Mouse (Mus musculus) adrenal gland, postnatal 36 days (tissue): ENCODE results near the gene Trim27. TPM values are rescaled to one million over a fixed set of nuclear protein-coding genes. Genes with fewer than 3 reads are reported as not detected.

Experiments used
- DNase-seq, 2 experiments: peaks; one replicate each; pipeline ENCODE4 v3.0.0; 2021; ENCODE audit warnings: mixed read lengths in 1 of 2
- total RNA-seq, 2 experiments: library from RNA; stranded (reverse); gene quantifications; 2 replicates each; pipeline ENCODE4 v1.2.3; 2021

Gene Trim27
- total RNA-seq, 2 experiments from 2014 or later, result 53.3 to 58.8 TPM

- DNase-seq, result peak; percentile 63 to 67
These were observed 6.8 kb upstream of the Trim27 start for GRCm38 (mm10) chr13:21172241-21173027.

- DNase-seq, result peak; percentile 89 to 94
These were observed 6.2 kb upstream of the Trim27 start for GRCm38 (mm10) chr13:21173072-21173471.

- DNase-seq, result no peak
These were observed 2.5 kb upstream of the Trim27 start for GRCm38 (mm10) chr13:21176733-21177132.

DNA sequence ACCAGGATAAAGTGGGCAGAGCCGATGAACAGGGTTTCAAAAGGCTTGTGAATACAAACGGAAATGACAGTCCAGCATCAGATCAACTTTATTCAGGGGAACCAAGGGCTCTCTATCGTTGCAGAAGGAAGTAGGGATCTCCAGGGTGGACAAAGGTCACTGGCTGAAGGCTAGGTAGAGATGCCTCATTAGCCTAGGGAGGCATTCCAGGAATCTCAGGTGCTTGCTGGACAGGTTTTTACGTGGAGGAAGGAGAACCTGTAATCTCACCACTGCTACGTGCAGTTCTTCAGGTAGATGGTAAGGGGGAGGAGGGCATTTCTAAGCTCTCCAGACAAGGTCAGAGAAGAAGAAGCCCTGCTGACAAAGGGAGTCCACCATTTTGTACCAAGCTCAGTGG lies 1.6 kb upstream of the Trim27 start:
- no peak for DNase-seq

GRCm38 (mm10) chr13:21178364-21178763 lies 881 bp upstream of the Trim27 start:
- DNase-seq, result no peak

DNA sequence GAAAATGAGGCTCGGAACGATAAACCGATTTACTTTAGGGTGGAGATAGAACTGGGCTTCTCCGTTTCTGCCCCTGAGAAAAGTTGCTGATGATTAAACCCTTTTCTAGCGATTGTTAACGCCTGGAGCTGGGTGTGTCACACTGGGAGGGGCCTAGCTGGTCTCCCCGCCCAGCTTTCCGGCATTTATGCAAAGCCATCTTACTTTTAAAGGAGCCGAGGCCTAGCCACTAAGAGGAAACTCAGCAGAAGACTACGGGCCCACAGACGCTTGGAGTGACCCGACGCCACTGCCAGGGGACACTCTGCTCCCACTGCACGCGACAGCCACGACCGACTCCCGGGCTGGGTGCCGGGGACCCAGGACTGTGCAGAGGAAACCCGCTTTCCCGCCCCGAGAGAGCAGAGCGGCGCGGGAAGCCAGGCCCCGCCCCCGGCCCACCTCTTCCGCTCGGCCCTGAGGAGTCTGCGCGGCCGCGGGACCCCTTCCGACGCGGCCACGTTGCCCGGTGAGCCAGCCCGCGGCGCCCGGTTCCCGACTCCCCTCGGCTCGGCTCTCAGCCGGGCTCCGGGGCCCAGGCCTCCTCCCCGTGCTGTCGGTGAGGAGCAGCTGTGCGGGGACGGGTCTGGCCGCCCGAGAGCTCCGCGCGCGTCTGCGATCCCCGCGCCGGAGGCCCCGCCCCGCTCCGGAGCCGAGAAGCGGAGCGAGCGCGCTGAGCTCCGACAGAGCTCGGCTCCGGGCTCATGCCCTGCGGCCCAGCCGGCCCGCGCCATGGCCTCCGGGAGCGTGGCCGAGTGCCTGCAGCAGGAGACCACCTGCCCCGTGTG lies 692 bp downstream of the Trim27 start:
- DNase-seq, result peak; percentile 88 to 91

DNA sequence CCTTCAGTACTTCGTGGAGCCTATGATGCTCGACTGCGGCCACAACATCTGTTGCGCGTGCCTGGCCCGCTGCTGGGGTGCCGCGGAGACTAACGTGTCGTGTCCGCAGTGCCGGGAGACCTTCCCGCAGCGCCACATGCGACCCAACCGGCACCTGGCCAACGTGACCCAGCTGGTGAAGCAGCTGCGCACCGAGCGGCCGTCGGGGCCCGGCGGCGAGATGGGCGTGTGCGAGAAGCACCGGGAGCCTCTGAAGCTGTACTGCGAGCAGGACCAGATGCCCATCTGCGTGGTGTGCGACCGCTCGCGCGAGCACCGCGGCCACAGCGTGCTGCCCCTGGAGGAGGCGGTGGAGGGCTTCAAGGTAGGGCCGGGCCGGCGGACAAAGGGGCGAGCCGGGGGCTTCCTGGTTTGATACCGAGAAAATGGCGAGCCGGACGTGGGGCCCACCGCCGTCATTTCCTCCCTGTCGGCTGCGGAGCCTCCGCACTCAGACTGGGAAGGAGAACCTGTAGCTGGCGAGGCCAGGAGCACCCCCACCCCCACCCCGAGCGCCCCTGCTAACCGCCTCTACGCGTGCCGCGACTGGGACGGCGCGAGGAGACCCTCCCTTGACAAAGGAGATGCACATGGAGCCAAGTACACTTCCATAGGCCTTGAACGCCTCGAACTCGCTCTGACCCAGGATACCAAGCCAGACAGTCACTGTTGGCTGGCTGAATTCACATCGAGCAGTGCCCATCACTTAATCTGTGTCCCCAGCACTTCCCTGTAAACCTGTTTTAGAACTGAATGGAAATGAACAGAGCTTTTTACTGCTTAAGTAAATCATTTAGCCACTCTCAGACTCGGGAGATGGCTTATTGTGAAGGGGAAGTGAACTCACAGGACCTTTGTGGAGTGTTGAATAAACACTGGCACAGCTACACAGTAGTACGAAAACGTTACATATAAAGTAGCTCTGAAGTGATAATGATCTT lies 1.6 kb downstream of the Trim27 start:
- peak; percentile 65 to 72 for DNase-seq

- no peak for DNase-seq
These were observed 2.8 kb downstream of the Trim27 start for GRCm38 (mm10) chr13:21181996-21182395.

- DNase-seq, result no peak
These were observed 3.8 kb downstream of the Trim27 start for GRCm38 (mm10) chr13:21183066-21183465.

GRCm38 (mm10) chr13:21183661-21184060 lies 4.4 kb downstream of the Trim27 start:
- no peak for DNase-seq

DNA sequence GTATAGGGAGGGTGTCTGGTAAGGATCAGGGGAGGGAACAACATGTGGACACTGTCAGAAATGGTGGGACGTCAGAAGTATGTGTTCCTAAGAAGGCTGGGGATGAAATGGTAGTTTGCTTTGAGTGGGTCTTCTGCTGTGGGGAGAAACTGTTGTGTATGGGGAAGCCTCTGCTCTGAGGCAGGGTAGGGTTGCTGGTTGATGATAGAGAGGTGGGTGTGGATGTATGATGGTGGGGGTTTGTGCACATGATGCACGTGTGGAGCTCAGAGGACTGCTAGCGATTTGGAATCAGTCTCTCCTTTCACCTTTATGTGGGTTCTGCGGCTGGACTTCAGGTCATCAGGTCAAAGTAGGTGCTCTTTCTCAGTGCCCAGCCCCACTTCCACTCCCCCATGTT lies 6.3 kb downstream of the Trim27 start:
- DNase-seq, result no peak

GRCm38 (mm10) chr13:21195406-21196228 lies 16.4 kb downstream of the Trim27 start:
- no peak for DNase-seq

GRCm38 (mm10) chr13:21197721-21198120 lies 18.5 kb downstream of the Trim27 start:
- DNase-seq, result no peak

DNA sequence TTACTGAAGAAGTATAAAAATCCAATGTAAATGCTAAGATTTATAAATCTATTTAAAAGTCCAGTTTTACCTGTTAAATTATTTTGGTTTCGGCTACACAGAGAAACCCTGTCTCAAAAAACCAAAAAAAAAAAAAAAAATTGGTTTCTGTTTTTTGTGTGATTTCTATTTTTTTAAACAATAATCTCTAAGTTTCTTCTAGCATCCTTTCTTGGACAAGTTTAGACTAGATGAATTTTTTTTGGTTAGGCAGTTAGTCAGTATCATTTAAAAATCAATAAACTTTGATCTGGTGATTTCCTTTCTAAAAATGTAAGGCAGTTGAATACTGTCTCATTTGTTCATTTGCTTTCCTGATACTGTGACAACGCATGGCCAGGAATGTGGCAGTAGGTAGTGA lies 19.1 kb downstream of the Trim27 start:
- no peak for DNase-seq

GRCm38 (mm10) chr13:21199046-21200028 lies 20.1 kb downstream of the Trim27 start:
- DNase-seq, result peak; percentile 52 to 58

- DNase-seq, result peak; percentile 93
These were observed 21.1 kb downstream of the Trim27 start for GRCm38 (mm10) chr13:21200043-21200999.

GRCm38 (mm10) chr13:21215275-21215983 lies 36.2 kb downstream of the Trim27 start:
- DNase-seq, result peak; percentile 70 to 73

DNA sequence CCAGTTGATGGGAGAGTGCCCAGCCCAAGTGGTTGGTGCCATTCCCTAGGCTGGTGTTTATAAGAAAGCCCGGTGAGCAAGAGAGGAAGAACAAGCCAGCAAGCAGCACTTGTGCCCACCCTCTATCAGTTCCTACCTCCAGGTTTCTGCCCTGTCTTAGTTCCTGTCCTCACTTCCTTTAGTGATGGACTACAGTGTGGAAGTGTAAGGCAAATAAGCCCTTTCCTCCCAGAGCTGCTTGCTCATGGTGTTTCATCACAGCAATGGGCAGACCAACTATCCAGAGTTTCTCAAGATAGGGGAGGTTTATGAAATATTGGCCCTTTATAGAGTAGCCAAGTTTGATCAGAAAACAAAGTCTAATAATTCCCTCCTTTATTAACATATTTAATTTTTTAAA lies 37.5 kb downstream of the Trim27 start:
- no peak for DNase-seq
